Mouse (Mus musculus): ENCODE measurements around the gene Cstb.

Gene Cstb

DNA sequence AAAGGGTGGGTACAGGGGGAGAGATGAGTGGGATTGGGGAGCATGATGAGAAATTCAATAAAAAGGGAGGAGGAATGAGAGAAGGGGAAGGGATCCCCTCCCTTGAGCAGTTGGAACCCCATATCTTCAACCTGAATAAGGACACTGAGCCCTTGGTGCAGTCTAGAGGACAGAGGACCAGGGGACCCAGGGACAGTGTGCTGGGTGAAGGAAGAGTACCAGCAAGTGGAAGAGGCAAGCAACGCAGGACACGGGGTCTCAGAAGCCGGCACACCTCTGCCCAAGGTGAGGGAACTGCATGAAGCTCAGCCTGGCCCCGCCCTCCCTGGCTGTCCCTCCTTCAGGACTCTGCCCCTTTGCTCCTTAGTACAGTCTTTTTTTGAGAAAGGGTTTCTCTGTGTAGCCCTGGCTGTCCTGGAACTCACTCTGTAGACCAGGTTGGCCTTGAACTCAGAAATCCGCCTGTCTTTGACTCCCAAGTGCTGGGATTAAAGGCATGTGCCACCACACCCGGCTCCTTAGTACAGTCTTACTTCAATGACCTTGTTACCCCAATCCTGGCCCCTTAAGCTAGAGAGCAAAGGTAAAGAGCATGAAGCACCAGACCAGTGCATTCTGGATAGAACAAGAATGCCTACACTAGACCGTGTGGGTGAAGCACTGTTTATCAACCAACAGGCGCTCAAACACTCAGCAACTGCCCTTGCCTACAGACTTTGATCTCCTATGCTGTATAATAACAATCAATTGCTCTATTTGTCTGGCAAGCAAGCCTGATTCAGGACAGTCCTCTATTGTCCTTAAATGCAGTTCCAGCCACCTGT, 37.7 kb downstream of the Cstb start:
- no peak for DNase-seq

DNA sequence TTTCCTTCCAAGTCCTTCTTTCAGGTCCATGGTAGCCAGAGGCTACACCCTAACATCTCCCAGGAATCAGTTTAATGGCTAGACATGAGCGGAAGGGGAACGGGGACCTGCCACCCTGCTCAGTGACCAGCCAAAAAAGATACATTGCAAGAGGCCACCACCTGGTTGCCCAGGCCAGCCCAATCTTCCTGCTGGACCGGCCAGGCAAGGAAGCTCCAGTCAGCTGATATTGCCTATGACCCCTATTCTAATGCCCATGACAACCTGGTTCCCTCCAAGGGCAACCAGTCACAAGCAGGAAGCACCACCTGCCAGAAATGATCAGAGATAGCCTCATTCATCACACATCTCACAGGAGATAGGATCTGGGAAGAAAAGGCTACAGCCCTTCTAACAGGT, 38.3 kb downstream of the Cstb start:
- no peak for DNase-seq

DNA sequence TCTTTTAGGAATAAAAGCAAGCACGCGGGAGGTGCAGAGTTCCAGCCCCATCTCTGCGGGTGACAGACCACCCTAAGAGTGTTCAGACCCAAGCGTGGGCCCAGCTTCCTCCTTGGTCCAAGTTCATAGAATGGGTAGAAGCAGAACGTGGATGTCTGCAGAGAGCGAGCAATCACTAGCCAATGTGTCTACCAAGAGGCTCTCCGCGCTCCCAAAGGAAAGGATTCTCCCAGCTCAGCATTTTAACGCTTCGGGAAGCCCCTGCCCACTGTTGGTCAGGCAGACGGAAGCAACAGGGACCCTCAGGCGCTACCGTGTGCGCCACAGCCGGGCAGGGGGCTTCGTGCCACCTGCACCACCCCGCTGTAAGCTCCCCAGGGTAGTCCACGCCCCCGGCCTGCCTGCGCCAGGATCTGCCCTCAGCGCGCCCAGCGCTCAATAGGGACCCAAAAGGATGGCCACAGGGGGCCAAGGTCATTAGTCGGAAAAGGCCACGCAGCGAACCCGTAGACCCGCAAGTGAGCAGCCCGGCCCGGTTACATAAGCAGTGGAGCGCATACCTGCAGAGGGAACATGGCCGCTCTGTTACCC, 38.8 kb downstream of the Cstb start:
- no peak for DNase-seq

DNA sequence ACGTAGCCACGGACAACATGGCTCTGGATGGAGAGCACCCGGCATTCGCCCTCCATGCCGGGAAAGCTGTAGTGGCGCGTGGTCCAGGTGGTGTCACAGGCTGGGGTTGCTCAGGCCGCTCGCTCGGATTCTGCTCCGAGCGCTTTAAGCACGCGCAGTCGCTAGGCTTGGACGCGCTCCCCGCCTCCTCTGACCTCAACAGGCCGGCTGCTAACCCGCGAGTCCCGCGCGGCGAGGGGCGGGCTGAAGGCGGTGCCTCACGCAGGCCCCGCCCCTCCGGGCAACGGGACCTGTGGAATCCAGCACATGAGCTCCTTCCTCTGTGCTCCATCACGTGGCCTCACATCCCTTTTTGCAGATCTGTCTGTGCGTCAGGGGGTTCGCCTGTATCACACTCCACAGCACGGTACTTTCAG, 39.3 kb downstream of the Cstb start, which contains the start of gene Pdxk:
Gene Pdxk, minus strand, starts transcription at position 184 of the 416 bp plus-strand sequence.
- DNase-seq, result peak; percentile 94

DNA sequence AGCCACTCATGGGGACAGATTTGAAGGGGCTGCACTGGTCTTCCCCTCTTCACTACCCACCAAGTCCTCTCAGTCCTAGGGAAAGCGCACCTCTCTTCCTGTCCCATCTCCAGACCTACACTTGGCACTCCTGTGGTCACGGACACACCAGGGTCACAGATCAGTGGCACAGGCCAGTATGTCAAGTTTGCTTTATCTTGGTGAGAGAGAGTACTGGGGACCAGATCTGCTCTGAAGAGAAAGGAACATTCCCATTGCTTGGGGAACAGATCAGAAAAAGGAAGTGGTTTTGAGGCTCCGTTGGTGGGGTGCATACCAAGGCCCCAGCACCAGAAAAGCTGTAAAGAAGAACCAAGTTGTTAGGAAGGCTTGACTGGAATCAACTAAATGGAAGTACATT, 40.0 kb downstream of the Cstb start:
- no peak for DNase-seq

DNA sequence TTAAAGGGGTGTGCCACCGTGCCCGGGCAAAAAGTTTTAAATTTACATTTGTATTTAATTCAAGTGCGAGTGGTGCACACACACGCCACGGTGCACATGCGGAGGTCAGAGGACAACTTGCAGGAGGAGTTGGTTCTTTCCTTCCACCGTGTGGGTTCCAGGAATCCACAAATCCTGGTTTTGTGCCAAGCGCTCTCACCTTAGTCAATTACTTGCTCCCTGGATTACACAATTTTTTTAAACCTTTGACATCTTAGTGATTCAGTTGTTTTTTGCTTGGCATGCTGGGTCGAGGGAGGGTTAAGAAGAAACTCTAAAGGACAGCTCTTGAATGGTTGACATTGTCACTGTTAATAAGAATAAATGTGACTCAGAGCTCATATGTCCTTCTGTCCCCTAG, 41.2 kb downstream of the Cstb start:
- no peak for DNase-seq

DNA sequence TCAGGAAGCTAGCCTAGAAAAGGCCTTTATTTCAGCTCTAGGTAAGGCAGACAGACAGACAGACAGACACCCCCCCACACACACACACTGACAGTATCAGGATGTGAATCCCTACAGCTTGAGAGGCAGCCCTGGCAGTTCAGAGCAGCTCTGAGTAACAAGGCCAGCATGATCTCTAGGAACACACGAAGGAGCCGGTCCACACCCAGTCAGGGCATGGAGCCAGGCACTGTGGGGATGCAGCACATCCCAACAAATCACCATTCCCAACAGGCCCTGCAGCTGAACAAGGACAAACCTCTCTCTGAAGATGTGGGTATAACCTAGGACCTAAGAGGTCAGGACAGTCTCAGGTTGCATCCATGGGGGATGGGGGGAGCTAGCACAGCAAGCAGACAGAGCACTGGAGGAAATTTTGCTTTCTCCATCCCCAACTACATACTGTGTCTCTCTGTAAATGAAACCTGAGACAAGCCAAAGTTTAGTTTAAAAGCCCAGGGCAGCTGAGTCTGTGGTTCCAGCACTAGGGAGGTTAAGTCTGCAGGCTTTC, 42.4 kb downstream of the Cstb start:
- DNase-seq, result no peak

DNA sequence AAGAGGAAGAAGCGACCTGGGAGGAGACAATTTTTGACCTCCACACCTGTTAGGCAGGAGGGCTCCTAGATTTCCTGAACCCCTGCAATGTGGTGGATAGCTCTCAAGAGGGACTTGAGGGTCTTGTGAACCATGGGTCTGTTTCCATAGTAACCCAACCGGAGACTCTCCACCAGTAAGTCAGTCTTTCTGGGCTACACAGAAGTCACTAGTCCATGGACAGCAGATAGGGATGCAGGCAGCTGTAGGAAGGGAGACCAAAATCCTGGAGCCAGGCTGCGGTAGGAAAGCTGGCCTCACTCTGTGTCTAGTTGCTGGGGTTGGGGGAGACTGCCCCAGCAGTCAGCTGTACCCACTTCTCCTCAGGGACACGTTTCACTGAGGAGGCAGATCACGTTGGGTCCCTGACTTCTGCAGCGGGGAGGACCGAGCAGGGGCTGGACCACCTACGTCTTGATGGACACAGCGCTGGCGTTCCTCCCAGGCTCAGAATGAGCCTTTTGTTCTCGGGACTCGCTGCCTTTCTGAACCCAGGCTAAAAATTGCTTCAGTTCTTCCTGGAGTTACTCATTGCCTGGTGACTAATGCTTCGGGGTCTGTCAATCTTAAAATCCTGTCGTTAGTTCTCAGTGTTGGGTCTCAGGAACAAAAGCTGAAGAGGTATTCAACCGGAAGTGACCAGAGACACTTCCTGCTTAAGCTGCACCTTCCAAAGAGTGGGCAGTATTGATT, 45.3 kb downstream of the Cstb start:
- no peak for DNase-seq

DNA sequence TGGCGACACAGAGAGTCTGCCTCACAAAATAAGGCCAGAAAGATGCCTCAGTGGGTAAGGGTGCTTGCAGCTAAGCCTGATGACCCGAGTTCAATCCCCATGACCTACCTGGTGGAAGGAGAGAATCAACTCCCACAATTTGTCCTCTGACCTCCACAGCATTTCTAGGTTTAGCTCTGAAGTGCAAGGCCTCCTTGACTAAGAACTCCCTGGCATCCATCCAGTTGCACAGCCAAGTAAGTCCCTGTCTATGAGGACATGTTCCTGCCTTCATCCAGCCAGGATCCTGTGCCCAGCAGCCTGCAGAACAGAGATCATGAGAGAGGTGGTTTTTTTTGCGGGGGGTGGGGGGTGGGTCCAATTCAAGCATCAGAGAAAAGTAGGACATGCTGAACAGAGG, 46.6 kb downstream of the Cstb start:
- no peak for DNase-seq

DNA sequence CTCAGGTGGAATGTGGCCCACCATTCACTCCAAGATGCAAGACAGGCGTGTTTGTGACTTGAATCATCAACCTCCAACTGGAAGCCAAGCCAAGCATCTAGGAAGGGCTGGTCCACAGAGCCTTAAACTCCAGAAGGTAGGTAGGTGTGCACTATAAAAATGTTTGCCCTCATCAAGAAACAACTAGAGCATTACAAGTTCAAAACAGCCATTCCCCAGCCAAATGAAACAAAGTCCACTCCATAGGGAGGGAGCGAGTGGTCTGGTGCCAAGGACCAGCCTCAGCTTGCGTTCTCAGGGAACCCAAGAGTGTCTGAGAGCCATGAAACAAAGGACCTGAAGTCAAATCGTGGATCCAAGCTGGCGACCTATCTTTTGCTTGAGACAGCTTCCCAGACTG, 48.0 kb downstream of the Cstb start:
- DNase-seq, result no peak

DNA sequence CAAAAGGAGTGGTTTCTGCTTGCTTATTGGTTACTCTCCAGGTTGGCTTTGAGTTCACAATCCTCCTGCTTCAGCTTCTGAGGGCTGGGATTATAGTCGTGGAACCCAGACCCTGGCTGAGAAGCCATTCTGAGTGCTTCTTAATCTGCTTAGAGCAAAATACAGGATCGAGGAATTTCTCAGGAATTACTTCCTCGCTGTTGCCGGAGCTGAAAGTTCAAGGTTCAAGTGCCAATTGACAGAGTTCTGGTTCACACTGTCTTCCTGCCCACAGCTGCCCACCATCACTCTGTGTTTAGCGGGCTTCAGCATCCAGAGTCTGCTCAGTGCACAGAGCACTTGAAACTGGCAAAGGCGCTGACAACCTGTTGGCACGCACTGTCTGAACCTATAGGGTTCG, 49.3 kb downstream of the Cstb start:
- DNase-seq, result no peak

DNA sequence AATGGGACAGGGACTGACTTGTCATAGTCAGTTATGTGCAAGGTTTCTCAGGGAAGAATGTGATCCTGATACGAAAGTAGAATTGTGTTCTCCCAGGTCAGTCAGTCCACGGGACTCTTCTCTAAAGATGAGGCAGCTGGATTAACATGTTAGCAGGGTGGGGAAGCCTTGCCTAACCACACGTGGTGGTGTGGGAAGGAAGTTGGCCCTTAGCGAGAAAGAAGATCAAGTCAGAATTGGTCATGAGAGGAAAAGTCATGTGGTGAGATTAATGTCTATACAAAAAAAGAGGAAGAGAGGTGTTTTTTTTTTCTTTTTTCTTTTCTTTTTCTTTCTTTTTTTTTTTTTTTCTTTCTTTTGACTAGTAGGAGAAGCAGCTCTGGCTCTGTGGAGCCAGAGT, 51.4 kb downstream of the Cstb start:
- DNase-seq, result no peak

All from cerebellum, adult 8-10 months (tissue).